Comparison of ENCODE assay signal across 24 mouse cellular contexts in the genomic region with DNA sequence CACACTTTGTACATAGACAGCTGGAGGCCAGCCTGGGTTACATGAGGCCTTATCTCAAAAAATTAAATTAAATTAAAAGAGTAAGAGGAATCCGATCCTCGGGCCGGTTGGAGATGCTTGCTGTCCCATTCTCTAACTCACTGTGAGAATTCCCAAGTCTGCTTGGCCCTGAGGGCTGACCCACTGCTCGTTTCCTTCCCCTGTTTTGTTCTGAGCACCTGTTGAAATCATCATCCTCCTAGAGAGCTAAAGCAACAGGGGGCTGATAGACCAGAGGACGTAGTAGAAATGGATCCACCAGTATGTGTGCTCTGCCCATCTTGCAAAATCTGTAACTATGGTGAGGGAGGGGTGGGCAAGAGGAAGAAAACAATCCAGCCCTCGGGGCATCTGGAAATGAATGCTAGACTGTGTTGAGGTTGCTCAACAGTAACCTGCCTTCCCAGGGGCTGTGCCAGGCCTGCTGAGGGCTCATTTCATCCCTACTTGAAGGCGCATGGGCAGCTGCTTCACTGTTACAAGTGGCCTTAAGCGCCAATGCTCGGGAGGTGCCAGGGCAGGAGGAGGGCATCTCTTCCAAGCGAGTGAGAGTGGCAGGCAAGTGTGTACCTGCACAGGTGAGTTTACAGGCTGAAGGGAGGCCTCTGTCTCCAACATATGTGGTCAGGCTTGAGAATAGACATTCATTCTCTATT. TPM values are rescaled to one million over a fixed set of nuclear protein-coding genes. Genes with fewer than 3 reads are reported as not detected.
DNase-seq lines count a peak whose midpoint lies in the region; ATAC-seq and TF ChIP-seq lines count a peak whose summit lies in the region.
"Had no signal": no experiment of that assay in that cellular context is flagged by ENCODE, and none has a peak within 500 bp of the region (broad histone marks: within the 10 kb centered on the region; RNA-seq: fewer than 3 reads in every experiment).

No protein-coding gene starts in this region.

- H3K9me3 ChIP-seq in forebrain, postnatal 0 days (ENCODE audit: low read length), result no peaks in the 10 kb centered on the region
- no peaks in the 10 kb centered on the region for H3K9me3 ChIP-seq in forebrain, embryonic 16.5 days (ENCODE audit: control insufficient read depth, low read length)
- H3K9me3 ChIP-seq: embryonic facial prominence, embryonic 15.5 days; forebrain, embryonic 10.5 days; heart, embryonic 10.5 days; hindbrain, embryonic 13.5 days had no signal

- WGBS in forebrain, postnatal 0 days, result 77% methylated on average over 10 of the region's 10 CpGs
- WGBS in forebrain, embryonic 16.5 days, result 74% methylated on average over 10 of the region's 10 CpGs

- H3K4me3 ChIP-seq in forebrain, postnatal 0 days (ENCODE audit: low read depth, low read length), result no peak overlapping the region
- no peak overlapping the region for H3K4me3 ChIP-seq in forebrain, embryonic 16.5 days (replicated peaks; ENCODE audit: low read length)
- H3K4me3 ChIP-seq: embryonic facial prominence, embryonic 15.5 days; erythroblast, embryonic 14.5 days; forebrain, embryonic 10.5 days; heart, embryonic 10.5 days; hindbrain, embryonic 13.5 days had no signal

- no peaks in the 10 kb centered on the region for H3K36me3 ChIP-seq in forebrain, postnatal 0 days (ENCODE audit: insufficient read depth)
- H3K36me3 ChIP-seq in forebrain, embryonic 16.5 days (ENCODE audit: control insufficient read depth, insufficient read depth), result no peaks in the 10 kb centered on the region
- H3K36me3 ChIP-seq: embryonic facial prominence, embryonic 15.5 days; forebrain, embryonic 10.5 days; heart, embryonic 10.5 days; hindbrain, embryonic 13.5 days had no signal

- H3K27ac ChIP-seq in forebrain, postnatal 0 days (ENCODE audit: low read depth, low read length), result no peak overlapping the region
- no peak overlapping the region for H3K27ac ChIP-seq in forebrain, embryonic 16.5 days (ENCODE audit: low read length)
- H3K27ac ChIP-seq: embryonic facial prominence, embryonic 15.5 days; forebrain, embryonic 10.5 days; heart, embryonic 10.5 days; hindbrain, embryonic 13.5 days; hindbrain, postnatal 0 days had no signal

- no peak for TF ChIP-seq CTCF in forebrain, postnatal 0 days (IDR thresholded peaks at IDR 0.05; ENCODE audit: low read depth)

- no peak overlapping the region for H3K4me2 ChIP-seq in forebrain, postnatal 0 days (ENCODE audit: low read depth)
- no peak overlapping the region for H3K4me2 ChIP-seq in forebrain, embryonic 16.5 days (ENCODE audit: low read length)
- H3K4me2 ChIP-seq: embryonic facial prominence, embryonic 15.5 days; hindbrain, embryonic 13.5 days had no signal

- H3K27me3 ChIP-seq in forebrain, postnatal 0 days (ENCODE audit: insufficient read depth, low read length), result no peaks in the 10 kb centered on the region
- H3K27me3 ChIP-seq in forebrain, embryonic 16.5 days (replicated peaks; ENCODE audit: control insufficient read depth, insufficient read depth, low read length), result no peaks in the 10 kb centered on the region
- H3K27me3 ChIP-seq: hindbrain, embryonic 13.5 days had no signal

- peaks cover 3% of the 10 kb centered on the region; the same call in 1 of the 2 replicates for H3K4me1 ChIP-seq in forebrain, postnatal 0 days (ENCODE audit: insufficient read depth)
- peaks cover 8% of the 10 kb centered on the region; the same call in 1 of the 2 replicates for H3K4me1 ChIP-seq in forebrain, embryonic 16.5 days (replicated peaks; ENCODE audit: control insufficient read depth, insufficient read depth, low read length)
- H3K4me1 ChIP-seq: forebrain, embryonic 10.5 days had no signal

- no peak overlapping the region for H3K9ac ChIP-seq in forebrain, postnatal 0 days
- H3K9ac ChIP-seq in forebrain, embryonic 16.5 days (replicated peaks; ENCODE audit: low read depth, low read length), result no peak overlapping the region
- H3K9ac ChIP-seq: embryonic facial prominence, embryonic 15.5 days; hindbrain, embryonic 13.5 days had no signal

- no peak for DNase-seq in forebrain, postnatal 0 days
- DNase-seq in lung, adult 18-20 months, result peak; percentile 67 to 78
- peak; percentile 44 for DNase-seq in lung, postnatal 14 days
- DNase-seq in liver, result no peak
- no peak for DNase-seq in c-Kit-positive CD71-positive TER-119-positive erythroid progenitor cells, embryonic 14.5 days (ENCODE audit: low spot score)
- DNase-seq: adrenal gland, adult 2 months; adrenal gland, postnatal 25 days; B cell, adult 2 months; cerebellum, adult 2 months; cerebellum, postnatal 10 days; gastrocnemius, postnatal 10 days; heart, postnatal 10 days had no signal

- ATAC-seq in forebrain, postnatal 0 days, result peak; percentile 23; the same call in 1 of the 2 replicates
- ATAC-seq in forebrain, embryonic 16.5 days, result no peak
- ATAC-seq in CD4-positive, CD25-positive, alpha-beta regulatory T cell, adult 4 months, result no peak
- ATAC-seq: activated CD4-positive, CD25-positive, alpha-beta regulatory T cell, adult 4 months; forebrain, embryonic 14.5 days; hindbrain, postnatal 0 days; Patski had no signal

RNA-seq across cellular contexts. Expression of a gene that starts 28.8 kb away (rescaled TPM):
- 5.8 and 6.0 TPM in 2 replicates for total RNA-seq in forebrain, postnatal 0 days (2014; rRNA removed)
- polyA plus RNA-seq in forebrain, postnatal 0 days (2015; fragmentation: Nextera tagmentation; extraction: Ambion mirVana), result 4.1 and 4.2 TPM in 2 replicates
- polyA plus RNA-seq in forebrain, embryonic 16.5 days (2015; fragmentation: Nextera tagmentation; extraction: Ambion mirVana), result 5.9 and 7.4 TPM in 2 replicates
- polyA plus RNA-seq in CD4-positive, CD25-positive, alpha-beta regulatory T cell, adult 4 months (2017; shearing (Covaris generic)), result not detected
- total RNA-seq: hematopoietic stem cell, adult 5-6 weeks had no signal
- polyA plus RNA-seq: activated CD4-positive, CD25-positive, alpha-beta regulatory T cell, adult 4 months had no signal

RNA-seq across cellular contexts. Expression of a gene that starts 53.8 kb away (rescaled TPM):
- total RNA-seq in forebrain, postnatal 0 days (2014; rRNA removed), result 40.6 and 41.4 TPM in 2 replicates
- polyA plus RNA-seq in forebrain, postnatal 0 days (2015; fragmentation: Nextera tagmentation; extraction: Ambion mirVana), result 55.1 and 57.3 TPM in 2 replicates
- polyA plus RNA-seq in forebrain, embryonic 16.5 days (2015; fragmentation: Nextera tagmentation; extraction: Ambion mirVana), result 47.6 and 54.3 TPM in 2 replicates
- 10 to 100 TPM in 1 of 2 experiments, 1 to 10 TPM in 1; 9.9 to 11.8 TPM for polyA plus RNA-seq in CD4-positive, CD25-positive, alpha-beta regulatory T cell, adult 4 months (2017; shearing (Covaris generic))

Comparison
In these comparisons a context has a peak if more than half of its experiments do, and no peak if none do; other contexts are left out.
1. DNase-seq: peak in lung, adult 18-20 months (2 of 2) and lung, postnatal 14 days (single experiment); none in forebrain, postnatal 0 days (single experiment), liver (single experiment) and c-Kit-positive CD71-positive TER-119-positive erythroid progenitor cells, embryonic 14.5 days (single experiment).